Mouse (Mus musculus) small intestine, adult 2 months (tissue): Measurements from ENCODE around the gene Alk.

ENCODE experiments used
- CTCF ChIP-seq: fragments of 200-500 bp; IDR thresholded peaks from 2 replicates; pipeline ENCODE4 v1.5.1; 2012; ENCODE audit warnings: low read depth, mild to moderate bottlenecking, control low read depth, inconsistent platforms, low read length, moderate library complexity, mixed read lengths; ENCODE audit not compliant: insufficient replicate concordance, insufficient read length; ENCODE audit errors: extremely low read depth
- POLR2A ChIP-seq: fragments of 200-500 bp; IDR thresholded peaks from 2 replicates; pipeline ENCODE4 v1.6.1; 2012; ENCODE audit warnings: low read depth, mild to moderate bottlenecking, control low read depth, inconsistent platforms, low read length, moderate library complexity

DNA sequence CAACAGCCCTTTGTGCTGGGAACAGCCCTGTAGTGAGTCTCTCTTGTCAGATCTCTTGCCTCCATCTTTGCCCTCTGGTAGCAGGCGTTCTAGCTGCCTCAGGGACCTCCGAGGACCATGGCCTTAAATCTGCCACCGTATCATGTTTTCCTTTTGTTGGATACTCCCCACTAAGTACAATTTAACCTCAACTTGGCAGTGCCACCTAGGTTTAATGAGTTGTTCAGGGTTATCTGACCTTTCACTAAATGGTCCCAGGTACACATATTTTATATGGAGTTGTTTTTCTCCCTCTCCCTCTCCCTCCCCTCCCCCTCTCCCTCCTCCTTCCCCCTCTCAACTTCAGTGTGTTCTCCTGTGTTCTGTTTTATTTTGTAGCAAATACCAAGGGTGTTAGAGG lies 669.1 kb downstream of the Alk start:
- no peak for TF ChIP-seq POLR2A
- TF ChIP-seq CTCF: no peak
